Mouse (Mus musculus) liver, embryonic 14.5 days (tissue): ENCODE measurements at regions not wholly inside any gene's neighbourhood (a gene's known extent, or its start where the extent isn't known, plus 50 kb on each side); places are given as distances from the start of the nearest gene placed in this dataset.

Source experiments
- CTCF ChIP-seq: IDR thresholded peaks from 2 replicates; pipeline ENCODE4 v1.5.1; 2016; ENCODE audit warnings: antibody characterized with exemption, low read depth, control low read depth
- EP300 ChIP-seq: IDR thresholded peaks from 2 replicates; pipeline ENCODE4 v1.6.1; 2016; ENCODE audit warnings: antibody characterized with exemption, low read depth

- TF ChIP-seq EP300 (no peak), CTCF (no peak)
Observed at GRCm38 (mm10) chr15:24648938-24649337, 764.6 kb downstream of the Basp1 start.
